Mouse (Mus musculus): ENCODE data around the gene Macf1.

DNA sequence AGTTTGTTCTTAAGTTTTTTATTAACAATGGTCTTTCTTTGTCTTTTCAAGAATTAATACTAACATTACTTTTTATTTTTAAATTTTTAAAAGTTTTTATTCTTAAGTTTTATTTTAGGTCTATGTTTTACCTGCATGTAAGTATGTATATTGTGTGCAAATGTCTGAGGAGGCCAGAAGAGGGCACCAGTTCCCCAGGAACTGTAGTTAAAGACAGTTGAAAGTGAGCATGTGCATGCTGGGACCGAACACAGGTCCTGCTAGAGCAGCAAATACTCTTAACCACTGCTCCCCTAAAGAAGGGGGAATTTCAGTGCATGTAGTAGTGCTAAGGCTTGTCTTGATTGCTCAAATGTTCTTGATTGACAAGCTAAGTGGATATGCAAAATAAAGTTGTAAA is 77.0 kb downstream of the Macf1 start:
- TF ChIP-seq CTCF (IDR thresholded peaks at IDR 0.05; ENCODE audit: borderline replicate concordance, insufficient read depth, low read length) = no peak
- no peak for TF ChIP-seq POLR2A (IDR thresholded peaks at IDR 0.05; ENCODE audit: low read depth, low read length)

All from embryonic fibroblast, embryonic 13.5 days (primary cell).